Mouse (Mus musculus): ENCODE measurements around the gene Olfr820. TPM values are rescaled to one million over a fixed set of nuclear protein-coding genes. Genes with fewer than 3 reads are reported as not detected.
"Not testable (repeated sequence)": the region's sequence is repeated elsewhere in the genome, so short reads cannot be mapped to it uniquely, and the experiment has no call there.

Gene Olfr820
- not detected in 2 replicates for polyA plus RNA-seq (2012; rRNA removed)

- DNase-seq (ENCODE audit: low spot score), result no peak
Measured at GRCm38 (mm10) chr10:130012321-130012720, at the start of gene Olfr820. Gene Olfr820 (plus strand): TSS chr10:130012621.

GRCm38 (mm10) chr10:129966232-129966631 is 46.2 kb upstream of the Olfr820 start:
- not testable (repeated sequence) for DNase-seq (ENCODE audit: low spot score)

GRCm38 (mm10) chr10:129967166-129967565 is 45.3 kb upstream of the Olfr820 start, which contains the start of gene Olfr819:
Gene Olfr819 (minus strand): TSS chr10:129967266.
- DNase-seq (ENCODE audit: low spot score), result not testable (repeated sequence)

- not testable (repeated sequence) for DNase-seq (ENCODE audit: low spot score)
Measured at GRCm38 (mm10) chr10:129972994-129973393, 39.4 kb upstream of the Olfr820 start.

GRCm38 (mm10) chr10:129976040-129976439 is 36.4 kb upstream of the Olfr820 start, which contains the start of gene Olfr247:
Gene Olfr247 (minus strand): TSS chr10:129976140.
- DNase-seq (ENCODE audit: low spot score), result not testable (repeated sequence)

GRCm38 (mm10) chr10:129981867-129982266 is 30.6 kb upstream of the Olfr820 start:
- not testable (repeated sequence) for DNase-seq (ENCODE audit: low spot score)

- DNase-seq (ENCODE audit: low spot score), result not testable (repeated sequence)
Measured at GRCm38 (mm10) chr10:129984962-129985361, 27.5 kb upstream of the Olfr820 start, which contains the start of gene Gm10310. Gene Gm10310 (minus strand): TSS chr10:129985062.

GRCm38 (mm10) chr10:130004104-130004503 is 8.3 kb upstream of the Olfr820 start:
- DNase-seq (ENCODE audit: low spot score), result not testable (repeated sequence)

- DNase-seq (ENCODE audit: low spot score), result not testable (repeated sequence)
Measured at GRCm38 (mm10) chr10:130005366-130005765, 7.1 kb upstream of the Olfr820 start.

GRCm38 (mm10) chr10:130030048-130030447 is 17.6 kb downstream of the Olfr820 start, which contains the start of gene Olfr821:
Gene Olfr821 (plus strand): TSS chr10:130030348.
- DNase-seq (ENCODE audit: low spot score), result no peak

- DNase-seq (ENCODE audit: low spot score), result no peak
Measured at GRCm38 (mm10) chr10:130037096-130037495, 24.7 kb downstream of the Olfr820 start.

Other genes starting within 250 kb of the Olfr820 start
- not detected in 2 replicates for gene Olfr808, start 247.1 kb upstream of the Olfr820 start, polyA plus RNA-seq (2012; rRNA removed)
- not detected in 2 replicates for gene Olfr809, start 238.0 kb upstream of the Olfr820 start, polyA plus RNA-seq (2012; rRNA removed)
- gene Olfr810, start 217.7 kb upstream of the Olfr820 start, polyA plus RNA-seq (2012; rRNA removed), result not detected in 2 replicates
- not detected in 2 replicates for gene Olfr811, start 208.2 kb upstream of the Olfr820 start, polyA plus RNA-seq (2012; rRNA removed)
- not detected in 2 replicates for gene Olfr812, start 166.5 kb upstream of the Olfr820 start, polyA plus RNA-seq (2012; rRNA removed)
- gene Olfr813, start 157.3 kb upstream of the Olfr820 start, polyA plus RNA-seq (2012; rRNA removed), result not detected in 2 replicates
- gene Olfr814, start 132.8 kb upstream of the Olfr820 start, polyA plus RNA-seq (2012; rRNA removed), result not detected in 2 replicates
- gene Olfr815, start 106.8 kb upstream of the Olfr820 start, polyA plus RNA-seq (2012; rRNA removed), result not detected in 2 replicates
- not detected in 2 replicates for gene Olfr816, start 97.0 kb upstream of the Olfr820 start, polyA plus RNA-seq (2012; rRNA removed)
- gene Olfr818, start 63.5 kb upstream of the Olfr820 start, polyA plus RNA-seq (2012; rRNA removed), result not detected in 2 replicates
- not detected in 2 replicates for gene Olfr819, start 45.4 kb upstream of the Olfr820 start, polyA plus RNA-seq (2012; rRNA removed)
- gene Olfr247, start 36.5 kb upstream of the Olfr820 start, polyA plus RNA-seq (2012; rRNA removed), result not detected in 2 replicates
- not detected in 2 replicates for gene Gm10310, start 27.6 kb upstream of the Olfr820 start, polyA plus RNA-seq (2012; rRNA removed)
- gene Olfr821, start 17.7 kb downstream of the Olfr820 start, polyA plus RNA-seq (2012; rRNA removed), result not detected in 2 replicates
- not detected in 2 replicates for gene Olfr822, start 58.6 kb downstream of the Olfr820 start, polyA plus RNA-seq (2012; rRNA removed)
- not detected in 2 replicates for gene Olfr823, start 102.8 kb downstream of the Olfr820 start, polyA plus RNA-seq (2012; rRNA removed)
- gene Olfr824, start 117.4 kb downstream of the Olfr820 start, polyA plus RNA-seq (2012; rRNA removed), result not detected in 2 replicates
- not detected in 2 replicates for gene Olfr825, start 154.1 kb downstream of the Olfr820 start, polyA plus RNA-seq (2012; rRNA removed)
- gene Olfr826, start 171.6 kb downstream of the Olfr820 start, polyA plus RNA-seq (2012; rRNA removed), result not detected in 2 replicates
- not detected in 2 replicates for gene Olfr827, start 201.8 kb downstream of the Olfr820 start, polyA plus RNA-seq (2012; rRNA removed)

Measured in urinary bladder, adult 2 months (tissue).